Mouse (Mus musculus): ENCODE data around the gene St6galnac3.

Gene St6galnac3

DNA sequence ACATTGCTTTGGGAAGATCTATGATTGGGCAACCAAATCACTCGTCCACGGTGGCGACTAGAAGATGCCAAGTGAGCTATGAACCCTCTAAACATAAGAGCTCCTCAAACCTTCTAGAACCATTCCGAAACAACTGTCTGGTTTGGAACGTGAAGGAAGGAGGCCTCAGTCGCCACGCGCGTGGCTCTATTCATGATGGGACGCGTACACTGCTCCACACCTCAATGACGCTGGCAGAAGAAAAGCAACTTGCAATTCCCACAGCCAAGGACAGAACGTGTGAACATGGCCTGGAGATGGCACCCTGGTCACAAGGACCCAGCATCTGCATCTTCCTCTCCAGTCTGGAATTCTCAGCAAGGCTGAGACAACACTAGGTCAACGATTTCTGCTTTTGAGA lies 185.1 kb downstream of the St6galnac3 start:
- Histone ChIP-seq H3K27me3 (ENCODE audit: control insufficient read depth, insufficient read depth, low read length, poor library complexity, severe bottlenecking) (no peaks in the 10 kb centered on the region), H3K36me3 (ENCODE audit: control insufficient read depth, insufficient read depth, low read length, poor library complexity, severe bottlenecking) (no peaks in the 10 kb centered on the region)
- DNase-seq (ENCODE audit: low read depth, low spot score): no peak

GRCm38 (mm10) chr3:153538396-153538795 lies 186.6 kb downstream of the St6galnac3 start:
- no peaks in the 10 kb centered on the region for H3K36me3 ChIP-seq (ENCODE audit: control insufficient read depth, insufficient read depth, low read length, poor library complexity, severe bottlenecking)
- H3K27me3 ChIP-seq (ENCODE audit: control insufficient read depth, insufficient read depth, low read length, poor library complexity, severe bottlenecking): no peaks in the 10 kb centered on the region
- no peak for DNase-seq (ENCODE audit: low read depth, low spot score)

GRCm38 (mm10) chr3:153537435-153537834 lies 187.5 kb downstream of the St6galnac3 start:
- DNase-seq (ENCODE audit: low read depth, low spot score): no peak
- H3K27me3 ChIP-seq (ENCODE audit: control insufficient read depth, insufficient read depth, low read length, poor library complexity, severe bottlenecking): no peaks in the 10 kb centered on the region
- H3K36me3 ChIP-seq (ENCODE audit: control insufficient read depth, insufficient read depth, low read length, poor library complexity, severe bottlenecking): no peaks in the 10 kb centered on the region

- no peaks in the 10 kb centered on the region for H3K36me3 ChIP-seq (ENCODE audit: control insufficient read depth, insufficient read depth, low read length, poor library complexity, severe bottlenecking)
- H3K27me3 ChIP-seq (ENCODE audit: control insufficient read depth, insufficient read depth, low read length, poor library complexity, severe bottlenecking): no peaks in the 10 kb centered on the region
- no peak for DNase-seq (ENCODE audit: low read depth, low spot score)
Observed at GRCm38 (mm10) chr3:153536260-153536659, 188.7 kb downstream of the St6galnac3 start.

- Histone ChIP-seq H3K27me3 (ENCODE audit: control insufficient read depth, insufficient read depth, low read length, poor library complexity, severe bottlenecking) (no peaks in the 10 kb centered on the region), H3K36me3 (ENCODE audit: control insufficient read depth, insufficient read depth, low read length, poor library complexity, severe bottlenecking) (no peaks in the 10 kb centered on the region)
- DNase-seq (ENCODE audit: low read depth, low spot score): no peak
Observed at GRCm38 (mm10) chr3:153529174-153529573, 195.8 kb downstream of the St6galnac3 start.

- Histone ChIP-seq H3K36me3 (ENCODE audit: control insufficient read depth, insufficient read depth, low read length, poor library complexity, severe bottlenecking) (no peaks in the 10 kb centered on the region), H3K27me3 (ENCODE audit: control insufficient read depth, insufficient read depth, low read length, poor library complexity, severe bottlenecking) (no peaks in the 10 kb centered on the region)
- no peak for DNase-seq (ENCODE audit: low read depth, low spot score)
Observed at GRCm38 (mm10) chr3:153525151-153525768, 199.7 kb downstream of the St6galnac3 start.

GRCm38 (mm10) chr3:153516848-153517247 lies 208.1 kb downstream of the St6galnac3 start:
- H3K27me3 ChIP-seq (ENCODE audit: control insufficient read depth, insufficient read depth, low read length, poor library complexity, severe bottlenecking): no peaks in the 10 kb centered on the region
- no peak for DNase-seq (ENCODE audit: low read depth, low spot score)
- no peaks in the 10 kb centered on the region for H3K36me3 ChIP-seq (ENCODE audit: control insufficient read depth, insufficient read depth, low read length, poor library complexity, severe bottlenecking)

- H3K36me3 ChIP-seq (ENCODE audit: control insufficient read depth, insufficient read depth, low read length, poor library complexity, severe bottlenecking): no peaks in the 10 kb centered on the region
Observed at GRCm38 (mm10) chr3:153513501-153514060, 211.4 kb downstream of the St6galnac3 start.

DNA sequence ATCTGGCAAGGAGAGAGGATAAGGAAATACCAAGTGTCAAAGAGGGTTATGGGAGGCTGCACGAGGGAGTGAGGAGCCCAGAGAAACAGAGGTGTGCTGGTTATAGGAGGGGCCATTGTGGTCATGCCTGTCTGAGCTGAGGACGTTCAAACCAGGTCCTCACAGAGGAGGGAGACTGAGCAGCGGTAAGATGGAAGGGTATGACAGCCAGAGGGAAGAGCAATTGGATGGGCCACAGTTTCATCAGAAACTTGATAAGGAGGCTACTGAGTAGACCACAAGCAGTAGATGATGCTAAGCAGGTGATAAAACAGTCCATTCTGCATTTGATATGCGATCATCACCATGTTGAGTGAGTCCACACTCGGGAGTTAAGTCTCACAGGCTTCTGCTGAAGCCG lies 212.4 kb downstream of the St6galnac3 start:
- DNase-seq (ENCODE audit: low read depth, low spot score): no peak
- no peaks in the 10 kb centered on the region for H3K27me3 ChIP-seq (ENCODE audit: control insufficient read depth, insufficient read depth, low read length, poor library complexity, severe bottlenecking)

More at GRCm38 (mm10) chr3:153513501-153514060, 211.4 kb downstream of the St6galnac3 start:
- no peak for DNase-seq (ENCODE audit: low read depth, low spot score)
- no peaks in the 10 kb centered on the region for H3K27me3 ChIP-seq (ENCODE audit: control insufficient read depth, insufficient read depth, low read length, poor library complexity, severe bottlenecking)

DNA sequence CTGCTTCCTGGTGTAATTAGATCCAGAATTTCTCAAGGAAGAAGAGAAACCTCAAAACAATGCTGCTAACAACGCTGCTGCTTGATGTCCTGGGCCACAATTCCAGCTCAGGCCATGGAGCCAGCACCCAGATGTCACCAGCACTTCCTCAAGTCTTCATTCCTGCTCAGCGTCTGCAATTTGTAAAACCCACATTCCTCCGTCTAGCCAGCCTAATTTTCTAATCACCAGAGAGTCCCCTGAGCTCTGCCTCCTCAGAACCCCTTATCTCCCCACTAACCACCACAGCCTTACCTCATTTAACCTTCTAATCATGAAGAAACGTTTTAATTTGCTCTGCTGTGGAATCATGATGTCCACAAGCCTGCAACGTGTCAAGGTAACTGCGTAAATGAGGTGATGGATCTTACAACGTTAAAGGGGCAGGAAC lies 213.8 kb downstream of the St6galnac3 start:
- H3K36me3 ChIP-seq (ENCODE audit: control insufficient read depth, insufficient read depth, low read length, poor library complexity, severe bottlenecking): no peaks in the 10 kb centered on the region
- no peak for DNase-seq (ENCODE audit: low read depth, low spot score)
- H3K27me3 ChIP-seq (ENCODE audit: control insufficient read depth, insufficient read depth, low read length, poor library complexity, severe bottlenecking): no peaks in the 10 kb centered on the region

More for the DNA sequence above, 212.4 kb downstream of the St6galnac3 start:
- no peaks in the 10 kb centered on the region for H3K36me3 ChIP-seq (ENCODE audit: control insufficient read depth, insufficient read depth, low read length, poor library complexity, severe bottlenecking)

DNA sequence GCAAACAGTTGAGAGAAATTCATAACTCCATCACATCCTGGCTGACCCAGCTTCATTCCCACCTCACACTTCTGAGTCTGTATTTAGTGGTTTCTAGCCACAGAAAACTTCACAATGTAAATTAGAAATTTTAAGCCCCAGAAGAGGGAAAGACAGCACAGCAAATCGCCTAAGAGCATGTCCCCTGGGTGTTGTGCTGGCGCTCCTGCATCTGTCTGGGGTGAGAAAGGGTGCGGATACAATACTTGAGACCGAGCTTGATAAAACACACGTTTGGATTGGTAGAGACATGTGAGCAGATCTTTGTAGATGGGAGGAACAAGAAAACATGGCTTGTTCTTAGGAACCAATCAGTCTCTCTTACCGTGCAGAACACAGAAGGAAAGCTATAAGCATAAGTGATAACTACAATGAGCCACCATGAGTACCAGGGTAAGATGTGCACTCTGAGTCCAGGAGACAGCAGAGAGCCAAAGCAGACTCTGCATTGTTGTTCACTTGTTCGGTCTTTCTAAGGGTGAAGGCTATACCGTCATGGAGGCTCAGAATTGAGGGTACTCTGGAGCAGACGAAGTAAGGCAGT lies 214.8 kb downstream of the St6galnac3 start:
- Histone ChIP-seq H3K27me3 (ENCODE audit: control insufficient read depth, insufficient read depth, low read length, poor library complexity, severe bottlenecking) (no peaks in the 10 kb centered on the region), H3K36me3 (ENCODE audit: control insufficient read depth, insufficient read depth, low read length, poor library complexity, severe bottlenecking) (no peaks in the 10 kb centered on the region)
- DNase-seq (ENCODE audit: low read depth, low spot score): no peak

- DNase-seq (ENCODE audit: low read depth, low spot score): no peak
- Histone ChIP-seq H3K27me3 (ENCODE audit: control insufficient read depth, insufficient read depth, low read length, poor library complexity, severe bottlenecking) (no peaks in the 10 kb centered on the region), H3K36me3 (ENCODE audit: control insufficient read depth, insufficient read depth, low read length, poor library complexity, severe bottlenecking) (no peaks in the 10 kb centered on the region)
Observed at GRCm38 (mm10) chr3:153509643-153510042, 215.3 kb downstream of the St6galnac3 start.

DNA sequence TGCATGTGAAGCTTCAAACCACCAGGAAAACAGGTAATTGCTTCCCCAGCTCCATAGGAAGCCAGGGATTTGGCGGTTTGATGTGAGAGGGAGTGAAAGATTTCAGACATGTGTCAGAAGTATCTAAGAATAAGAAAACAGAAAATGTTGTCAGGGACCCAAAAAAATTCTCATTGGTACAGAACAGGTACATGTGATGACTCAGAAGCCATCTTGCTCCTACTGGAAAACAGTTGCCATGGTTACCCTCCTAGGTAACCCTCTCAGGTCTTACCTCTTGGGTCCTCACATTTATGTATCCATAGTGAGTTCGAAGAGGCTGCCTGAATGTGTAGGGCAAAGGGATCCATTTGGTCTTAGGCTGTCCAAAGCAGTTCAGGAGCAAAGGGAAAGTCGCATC lies 215.9 kb downstream of the St6galnac3 start:
- Histone ChIP-seq H3K27me3 (ENCODE audit: control insufficient read depth, insufficient read depth, low read length, poor library complexity, severe bottlenecking) (no peaks in the 10 kb centered on the region), H3K36me3 (ENCODE audit: control insufficient read depth, insufficient read depth, low read length, poor library complexity, severe bottlenecking) (no peaks in the 10 kb centered on the region)
- DNase-seq (ENCODE audit: low read depth, low spot score): no peak

- Histone ChIP-seq H3K36me3 (ENCODE audit: control insufficient read depth, insufficient read depth, low read length, poor library complexity, severe bottlenecking) (no peaks in the 10 kb centered on the region), H3K27me3 (ENCODE audit: control insufficient read depth, insufficient read depth, low read length, poor library complexity, severe bottlenecking) (no peaks in the 10 kb centered on the region)
- DNase-seq (ENCODE audit: low read depth, low spot score): no peak
Observed at GRCm38 (mm10) chr3:153508592-153508991, 216.4 kb downstream of the St6galnac3 start.

DNA sequence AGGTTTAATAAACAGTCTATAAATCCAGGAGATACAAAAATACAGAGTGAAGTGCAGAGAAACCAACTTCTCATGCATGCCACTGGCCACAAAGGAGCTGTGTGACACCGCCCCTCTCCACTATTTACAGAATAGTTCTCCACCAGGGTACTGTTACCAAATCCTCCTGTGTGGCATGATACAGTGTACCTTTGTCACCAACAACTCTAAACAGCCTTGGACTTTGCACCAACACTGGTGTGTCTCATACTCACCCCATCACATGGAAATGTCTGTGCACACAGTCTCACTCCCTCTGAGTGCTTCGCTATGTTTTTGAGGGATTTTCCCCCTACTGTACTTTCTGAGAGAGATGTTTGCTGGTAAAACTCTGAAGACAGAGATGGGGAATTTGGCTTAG lies 217.4 kb downstream of the St6galnac3 start:
- no peak for DNase-seq (ENCODE audit: low read depth, low spot score)
- Histone ChIP-seq H3K36me3 (ENCODE audit: control insufficient read depth, insufficient read depth, low read length, poor library complexity, severe bottlenecking) (no peaks in the 10 kb centered on the region), H3K27me3 (ENCODE audit: control insufficient read depth, insufficient read depth, low read length, poor library complexity, severe bottlenecking) (no peaks in the 10 kb centered on the region)

Measured in splenic B cell, adult 2 months (primary cell).